Mouse (Mus musculus): Measurements from ENCODE around the gene Bad. TPM values are rescaled to one million over a fixed set of nuclear protein-coding genes. Genes with fewer than 3 reads are reported as not detected.

Gene Bad
- total and polyA plus RNA-seq, 2 experiments from 2014 or later, result 46.8 to 60.7 TPM

DNA sequence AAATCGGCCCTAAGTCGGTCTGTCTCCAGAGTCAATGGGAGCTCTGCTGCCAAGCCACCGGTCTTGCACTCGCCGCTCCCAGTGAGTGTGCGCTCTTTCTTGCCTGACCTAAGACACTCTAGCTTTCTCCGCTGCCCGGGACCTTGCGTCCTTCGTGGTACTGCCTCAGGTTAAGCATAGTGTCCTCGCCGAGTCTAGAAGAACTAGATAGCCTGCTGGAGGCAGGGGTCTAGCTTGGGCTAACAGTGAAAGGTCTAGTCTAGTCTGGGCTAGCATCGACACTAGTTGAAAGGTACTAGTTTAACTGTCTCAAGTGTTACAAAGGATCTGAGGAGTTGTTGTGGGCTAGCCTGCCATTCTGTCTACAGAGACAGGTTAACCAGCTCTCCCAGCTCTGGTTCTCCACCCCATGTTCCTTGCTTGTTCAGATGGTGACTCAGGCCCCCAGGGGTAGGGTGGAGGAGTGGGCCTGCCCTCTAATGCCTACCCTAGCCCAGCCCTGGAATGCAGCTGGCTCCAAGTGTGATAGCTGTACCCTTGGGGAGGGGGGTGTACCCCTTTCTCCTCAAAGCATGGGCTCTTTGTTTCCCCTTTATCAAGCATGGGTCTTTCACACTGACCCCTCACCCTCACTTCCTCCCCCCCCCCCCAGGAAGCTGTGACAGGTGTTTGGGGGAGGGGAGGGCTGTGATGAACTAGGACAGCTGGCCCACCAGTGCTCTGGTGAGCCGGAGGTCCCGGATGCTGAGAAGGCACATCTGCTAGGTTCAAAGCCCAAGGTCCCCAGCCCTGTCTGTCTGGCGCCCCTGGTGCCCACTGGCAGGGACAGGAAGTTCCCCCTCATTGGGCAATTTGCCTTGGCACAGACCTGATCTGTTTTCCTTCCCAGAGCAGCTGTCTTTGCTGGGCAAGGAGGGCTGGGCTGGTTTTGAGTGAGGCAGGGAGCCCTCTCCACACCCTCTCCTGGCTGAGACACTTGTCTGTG is 34.2 kb downstream of the Bad start, which contains the start of gene Plcb3:
Gene Plcb3, minus strand, starts transcription at position 934 of the 985 bp plus-strand sequence.
- Histone ChIP-seq H3K9me3 (replicated peaks; ENCODE audit: control insufficient read depth, low read length) (no peaks in the 10 kb centered on the region), H3K4me3 (ENCODE audit: low read depth, low read length) (peak within 1 kb of the TSS; percentile 77), H3K4me2 (ENCODE audit: low read depth, low read length) (peak within 1 kb of the TSS; percentile 98), H3K27ac (ENCODE audit: low read depth) (peak within 1 kb of the TSS; percentile 86), H3K27me3 (ENCODE audit: control insufficient read depth, insufficient read depth, low read length) (no peaks in the 10 kb centered on the region), H3K9ac (replicated peaks; ENCODE audit: low read depth, low read length) (peak within 1 kb of the TSS; percentile 81), H3K4me1 (ENCODE audit: control insufficient read depth, insufficient read depth) (peaks cover 23% of the 10 kb centered on the region), H3K36me3 (replicated peaks; ENCODE audit: control insufficient read depth, insufficient read depth, low read length) (peaks cover 15% of the 10 kb centered on the region)
- 0% methylated on average over 16 of the region's 16 CpGs for WGBS
- TF ChIP-seq CTCF (IDR thresholded peaks at IDR 0.05; ENCODE audit: low read depth) (peak; percentile 38), EP300 (IDR thresholded peaks at IDR 0.05; ENCODE audit: low read depth) (no peak)
- ATAC-seq (ENCODE audit: insufficient read depth, low read depth) (no peak), DNase-seq (ENCODE audit: low spot score) (peak; percentile 76)

DNA sequence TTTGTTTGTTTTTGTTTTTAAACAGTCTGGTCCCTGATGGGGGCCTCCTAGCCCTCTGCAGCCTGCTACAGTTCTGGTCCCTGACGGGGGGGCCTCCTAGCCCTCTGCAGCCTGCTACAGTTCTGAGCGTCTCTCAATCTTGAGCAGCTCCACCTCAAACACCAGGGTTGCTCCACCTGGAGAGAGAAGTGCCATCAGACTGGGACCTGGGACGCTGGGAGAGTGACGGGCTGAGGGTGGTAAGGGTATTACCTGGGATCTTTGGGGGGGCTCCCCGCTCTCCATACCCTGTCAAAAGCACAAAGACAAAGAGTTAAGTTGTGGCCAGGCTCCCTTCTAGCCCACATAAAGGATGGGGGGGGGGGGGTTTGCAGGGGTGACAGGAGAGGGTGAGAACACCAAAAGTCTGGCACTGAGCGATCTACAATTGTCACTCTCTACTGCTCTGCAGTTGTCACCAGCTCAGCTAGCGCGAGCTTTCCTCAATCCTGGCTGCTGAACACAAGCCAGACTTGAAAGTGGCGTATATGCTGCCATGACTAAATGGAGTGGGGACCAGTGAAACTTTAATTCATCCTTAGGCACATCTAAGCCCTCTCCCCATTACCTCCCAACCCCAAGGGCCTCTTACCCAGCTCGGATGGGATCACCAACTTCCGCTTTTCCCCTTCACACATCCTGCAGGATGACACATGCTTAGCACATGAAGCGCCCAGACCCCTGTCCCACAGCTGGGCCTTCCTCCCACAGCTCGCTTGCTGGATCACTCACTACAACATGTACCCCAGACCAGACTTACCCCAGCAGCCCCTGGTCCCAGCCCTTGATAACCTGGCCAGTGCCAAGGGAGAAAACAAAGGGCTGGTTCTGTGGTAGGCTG is 36.3 kb downstream of the Bad start:
- Histone ChIP-seq H3K27me3 (ENCODE audit: control insufficient read depth, insufficient read depth, low read length) (no peaks in the 10 kb centered on the region), H3K27ac (ENCODE audit: low read depth) (peak overlapping the region; percentile 28; the same call in 1 of the 2 replicates), H3K4me3 (ENCODE audit: low read depth, low read length) (no peak overlapping the region), H3K9ac (replicated peaks; ENCODE audit: low read depth, low read length) (0 out of 2 replicates have a peak overlapping the region, but pooled peaks have one; percentile 61), H3K36me3 (replicated peaks; ENCODE audit: control insufficient read depth, insufficient read depth, low read length) (peaks cover 23% of the 10 kb centered on the region), H3K9me3 (replicated peaks; ENCODE audit: control insufficient read depth, low read length) (no peaks in the 10 kb centered on the region), H3K4me2 (ENCODE audit: low read depth, low read length) (peak overlapping the region; percentile 83; the same call in 1 of the 2 replicates), H3K4me1 (ENCODE audit: control insufficient read depth, insufficient read depth) (peaks cover 31% of the 10 kb centered on the region)
- TF ChIP-seq CTCF (IDR thresholded peaks at IDR 0.05; ENCODE audit: low read depth) (no peak), EP300 (IDR thresholded peaks at IDR 0.05; ENCODE audit: low read depth) (no peak)
- no peak for ATAC-seq (ENCODE audit: insufficient read depth, low read depth)
- DNase-seq (ENCODE audit: low spot score), result no peak
- WGBS, result 67% methylated on average over 13 of the region's 13 CpGs

DNA sequence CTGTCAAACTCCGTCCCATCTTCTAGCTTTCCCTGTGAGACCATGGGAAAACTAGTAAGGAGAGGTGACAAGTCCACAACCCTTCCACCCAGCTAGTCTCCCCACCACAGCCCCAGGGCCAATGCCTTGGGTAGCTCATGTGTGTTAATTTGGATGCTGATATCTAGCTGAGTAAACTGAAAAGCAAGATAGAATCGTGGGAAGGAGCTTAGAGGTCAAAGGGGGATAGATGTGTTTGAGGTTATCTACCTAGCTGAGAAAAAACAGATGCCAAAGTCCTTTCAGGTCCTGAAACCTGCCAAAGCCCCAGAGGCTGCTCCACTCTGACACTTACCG is 36.9 kb downstream of the Bad start:
- TF ChIP-seq CTCF (IDR thresholded peaks at IDR 0.05; ENCODE audit: low read depth) (no peak), EP300 (IDR thresholded peaks at IDR 0.05; ENCODE audit: low read depth) (no peak)
- no peak for ATAC-seq (ENCODE audit: insufficient read depth, low read depth)
- peak overlapping the region; percentile 83 for H3K4me2 ChIP-seq (ENCODE audit: low read depth, low read length)
- 23% methylated on average over 3 of the region's 3 CpGs for WGBS
- peak overlapping the region; percentile 61; the same call in 1 of the 2 replicates for H3K9ac ChIP-seq (replicated peaks; ENCODE audit: low read depth, low read length)
- no peaks in the 10 kb centered on the region for H3K27me3 ChIP-seq (ENCODE audit: control insufficient read depth, insufficient read depth, low read length)
- no peak for DNase-seq (ENCODE audit: low spot score)
- H3K9me3 ChIP-seq (replicated peaks; ENCODE audit: control insufficient read depth, low read length), result no peaks in the 10 kb centered on the region
- peaks cover 31% of the 10 kb centered on the region for H3K4me1 ChIP-seq (ENCODE audit: control insufficient read depth, insufficient read depth)
- H3K27ac ChIP-seq (ENCODE audit: low read depth), result peak overlapping the region; percentile 73
- H3K36me3 ChIP-seq (replicated peaks; ENCODE audit: control insufficient read depth, insufficient read depth, low read length), result peaks cover 26% of the 10 kb centered on the region
- peak overlapping the region; percentile 75 for H3K4me3 ChIP-seq (ENCODE audit: low read depth, low read length)

DNA sequence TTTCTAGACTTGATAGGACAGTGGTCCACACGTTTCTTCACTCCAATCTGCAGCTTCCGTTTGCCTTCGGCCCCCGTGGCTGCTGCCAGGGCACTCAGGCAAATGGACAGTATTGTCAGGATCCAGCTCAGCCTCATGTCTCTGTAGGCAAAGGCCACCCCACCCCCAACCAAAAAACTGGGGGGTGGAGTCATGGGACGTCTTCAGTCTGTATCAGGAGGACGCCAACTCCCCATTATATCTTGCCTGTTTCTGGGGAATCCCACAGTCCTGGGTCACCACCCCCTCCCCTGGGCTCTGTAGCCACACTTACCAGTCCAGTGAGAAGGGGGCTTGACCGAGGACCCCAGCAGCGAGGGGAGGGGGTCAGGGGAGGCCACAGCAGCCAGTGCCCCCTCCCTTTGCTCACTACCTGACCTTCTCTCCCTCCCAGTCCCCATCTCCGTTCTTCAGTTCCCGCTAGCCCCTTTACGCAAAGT is 37.4 kb downstream of the Bad start:
- Histone ChIP-seq H3K4me1 (ENCODE audit: control insufficient read depth, insufficient read depth) (peaks cover 29% of the 10 kb centered on the region), H3K9me3 (replicated peaks; ENCODE audit: control insufficient read depth, low read length) (no peaks in the 10 kb centered on the region), H3K4me2 (ENCODE audit: low read depth, low read length) (peak overlapping the region; percentile 83), H3K27ac (ENCODE audit: low read depth) (peak overlapping the region; percentile 73), H3K36me3 (replicated peaks; ENCODE audit: control insufficient read depth, insufficient read depth, low read length) (peaks cover 30% of the 10 kb centered on the region), H3K4me3 (ENCODE audit: low read depth, low read length) (peak overlapping the region; percentile 75), H3K9ac (replicated peaks; ENCODE audit: low read depth, low read length) (peak overlapping the region; percentile 61), H3K27me3 (ENCODE audit: control insufficient read depth, insufficient read depth, low read length) (no peaks in the 10 kb centered on the region)
- no peak for TF ChIP-seq CTCF (IDR thresholded peaks at IDR 0.05; ENCODE audit: low read depth)
- no peak for TF ChIP-seq EP300 (IDR thresholded peaks at IDR 0.05; ENCODE audit: low read depth)
- ATAC-seq (ENCODE audit: insufficient read depth, low read depth) (no peak), DNase-seq (ENCODE audit: low spot score) (no peak)
- WGBS, result 4% methylated on average over 11 of the region's 11 CpGs

All from heart, postnatal 0 days (tissue).